Mouse (Mus musculus) right cerebral cortex, adult 2 months (tissue): ENCODE results near the gene A730049H05Rik.

Source experiments
- DNase-seq, 2 experiments: peaks; one replicate each; pipeline ENCODE4 v3.0.0; 2021 to 2022; ENCODE audit warnings: low spot score in 2 of 2

A730049H05Rik gene

GRCm38 (mm10) chr6:92816311-92816751 lies at the start of gene A730049H05Rik:
A730049H05Rik (plus strand) TSS chr6:92816478.
- no peak for DNase-seq

GRCm38 (mm10) chr6:92776356-92776755 lies 39.9 kb upstream of the A730049H05Rik start:
- DNase-seq, result peak; percentile 38 to 54

GRCm38 (mm10) chr6:92779140-92779934 lies 36.9 kb upstream of the A730049H05Rik start:
- no peak for DNase-seq

GRCm38 (mm10) chr6:92779935-92780205 lies 36.4 kb upstream of the A730049H05Rik start:
- no peak for DNase-seq

GRCm38 (mm10) chr6:92781446-92781845 lies 34.8 kb upstream of the A730049H05Rik start:
- no peak for DNase-seq

- DNase-seq, result peak; percentile 71 to 77
These were observed 31.5 kb upstream of the A730049H05Rik start for GRCm38 (mm10) chr6:92784782-92785181.

- DNase-seq, result no peak
These were observed 29.4 kb upstream of the A730049H05Rik start for GRCm38 (mm10) chr6:92786701-92787375.

GRCm38 (mm10) chr6:92787376-92787712 lies 28.9 kb upstream of the A730049H05Rik start:
- DNase-seq, result peak; percentile 92 to 96

- no peak for DNase-seq
These were observed 22.5 kb upstream of the A730049H05Rik start for GRCm38 (mm10) chr6:92793804-92794203.

- no peak for DNase-seq
These were observed 14.8 kb upstream of the A730049H05Rik start for GRCm38 (mm10) chr6:92801462-92801861.

- no peak for DNase-seq
These were observed 13.9 kb upstream of the A730049H05Rik start for GRCm38 (mm10) chr6:92802421-92802820.

- no peak for DNase-seq
These were observed 13.1 kb upstream of the A730049H05Rik start for GRCm38 (mm10) chr6:92803213-92803612.

- no peak for DNase-seq
These were observed 11.9 kb upstream of the A730049H05Rik start for GRCm38 (mm10) chr6:92804254-92804971.

GRCm38 (mm10) chr6:92809818-92810217 lies 6.5 kb upstream of the A730049H05Rik start:
- DNase-seq, result no peak

GRCm38 (mm10) chr6:92810628-92811027 lies 5.7 kb upstream of the A730049H05Rik start:
- DNase-seq, result no peak

- DNase-seq, result no peak
These were observed 4.7 kb upstream of the A730049H05Rik start for GRCm38 (mm10) chr6:92811566-92811965.

- DNase-seq, result no peak
These were observed 3.4 kb upstream of the A730049H05Rik start for GRCm38 (mm10) chr6:92812702-92813370.

GRCm38 (mm10) chr6:92817661-92818060 lies 1.4 kb downstream of the A730049H05Rik start:
- no peak for DNase-seq

GRCm38 (mm10) chr6:92821606-92822005 lies 5.3 kb downstream of the A730049H05Rik start:
- DNase-seq, result no peak

GRCm38 (mm10) chr6:92822006-92822405 lies 5.7 kb downstream of the A730049H05Rik start:
- DNase-seq, result no peak

- no peak for DNase-seq
These were observed 7.7 kb downstream of the A730049H05Rik start for GRCm38 (mm10) chr6:92823991-92824390.

- no peak for DNase-seq
These were observed 10.3 kb downstream of the A730049H05Rik start for GRCm38 (mm10) chr6:92826561-92826960.
